ENCODE assay signal across 12 mouse cellular contexts in genomic region chr5:127279462-127279861, GRCm38 (mm10). TPM values are rescaled to one million over a fixed set of nuclear protein-coding genes. Genes with fewer than 3 reads are reported as not detected.
"Had no signal": no experiment of that assay in that cellular context is flagged by ENCODE, and none has a peak within 500 bp of the region (broad histone marks: within the 10 kb centered on the region; RNA-seq: fewer than 3 reads in every experiment).

No protein-coding gene starts in this region.

- H3K9me3 ChIP-seq: intestine, embryonic 15.5 days; limb, embryonic 15.5 days; stomach, embryonic 15.5 days had no signal

- H3K9ac ChIP-seq: intestine, embryonic 15.5 days; limb, embryonic 15.5 days; liver, embryonic 12.5 days; lung, embryonic 14.5 days; stomach, embryonic 15.5 days had no signal

- H3K4me2 ChIP-seq: intestine, embryonic 15.5 days; limb, embryonic 15.5 days; liver, embryonic 12.5 days; lung, embryonic 14.5 days; stomach, embryonic 15.5 days had no signal

- H3K27ac ChIP-seq: intestine, embryonic 15.5 days; limb, embryonic 15.5 days; liver, embryonic 12.5 days; stomach, embryonic 15.5 days had no signal

- DNase-seq: kidney, adult 18-20 months; kidney, postnatal 14 days; lung, embryonic 14.5 days; lung, postnatal 10 days; lung, postnatal 4 days; right cerebral cortex, postnatal 14 days had no signal

- H3K27me3 ChIP-seq: intestine, embryonic 15.5 days; limb, embryonic 15.5 days; liver, embryonic 12.5 days; stomach, embryonic 15.5 days had no signal

- H3K4me3 ChIP-seq: intestine, embryonic 15.5 days; limb, embryonic 15.5 days; liver, embryonic 12.5 days; stomach, embryonic 15.5 days had no signal

- H3K4me1 ChIP-seq: intestine, embryonic 15.5 days; liver, embryonic 12.5 days; stomach, embryonic 15.5 days had no signal

- H3K36me3 ChIP-seq: intestine, embryonic 15.5 days; limb, embryonic 15.5 days; liver, embryonic 12.5 days; stomach, embryonic 15.5 days had no signal

- ATAC-seq: intestine, embryonic 15.5 days; liver, embryonic 12.5 days had no signal

RNA-seq across cellular contexts. Expression of gene Tmem132c, which starts 37.9 kb away (rescaled TPM):
- total RNA-seq: megakaryocyte-erythroid progenitor cell, adult 5-6 weeks; monocyte, adult 5-6 weeks had no signal
